Mouse (Mus musculus): ENCODE results near the gene Fam131c. TPM values are rescaled to one million over a fixed set of nuclear protein-coding genes. Genes with fewer than 3 reads are reported as not detected.

Fam131c gene
- polyA plus RNA-seq, 1 experiment from 2014 or later = 0.76 TPM

GRCm38 (mm10) chr4:141345219-141345618 lies 22.8 kb upstream of the Fam131c start:
- DNase-seq (ENCODE audit: low spot score) (no peak), ATAC-seq (replicated peaks; ENCODE audit: insufficient number of reproducible peaks, low FRiP score, low TSS enrichment, low read depth) (no peak)
- Histone ChIP-seq H3K9me3 (replicated peaks; ENCODE audit: control insufficient read depth, low read length) (no peaks in the 10 kb centered on the region), H3K4me2 (ENCODE audit: low read depth, low read length) (no peak overlapping the region), H3K9ac (replicated peaks; ENCODE audit: low read length) (no peak overlapping the region), H3K4me1 (ENCODE audit: control insufficient read depth, insufficient read depth, low read length) (no peaks in the 10 kb centered on the region), H3K36me3 (replicated peaks; ENCODE audit: control insufficient read depth, insufficient read depth, low read depth, low read length) (no peaks in the 10 kb centered on the region), H3K4me3 (ENCODE audit: low read depth, low read length) (no peak overlapping the region), H3K27ac (replicated peaks; ENCODE audit: low read depth, low read length) (no peak overlapping the region), H3K27me3 (ENCODE audit: control insufficient read depth, insufficient read depth, low read length) (no peaks in the 10 kb centered on the region)
- 91% methylated on average over 12 of the region's 12 CpGs for WGBS

DNA sequence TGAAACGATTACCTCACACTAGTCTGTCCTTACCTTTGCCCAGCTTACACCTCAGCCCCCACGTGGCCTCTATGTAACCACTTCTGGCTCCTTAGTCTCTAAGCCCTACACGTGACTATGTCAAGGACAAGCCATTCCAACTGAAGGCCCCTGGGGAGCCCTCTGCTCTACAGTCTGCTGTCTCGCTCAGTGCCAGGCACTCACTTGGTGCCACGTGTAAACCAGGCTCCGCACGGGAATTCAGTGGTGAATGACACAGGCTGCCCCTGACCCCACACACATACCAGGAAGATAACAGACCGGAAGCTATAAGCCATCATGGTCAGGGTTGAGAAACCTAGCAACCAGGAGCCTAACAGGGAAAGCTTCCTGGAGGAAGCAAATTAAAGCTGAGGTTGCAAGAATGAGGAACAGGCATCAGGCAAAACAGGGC lies 20.6 kb upstream of the Fam131c start:
- WGBS = 71% methylated on average over 8 of the region's 8 CpGs
- Histone ChIP-seq H3K9me3 (replicated peaks; ENCODE audit: control insufficient read depth, low read length) (no peaks in the 10 kb centered on the region), H3K27me3 (ENCODE audit: control insufficient read depth, insufficient read depth, low read length) (no peaks in the 10 kb centered on the region), H3K9ac (replicated peaks; ENCODE audit: low read length) (no peak overlapping the region), H3K4me1 (ENCODE audit: control insufficient read depth, insufficient read depth, low read length) (no peaks in the 10 kb centered on the region), H3K27ac (replicated peaks; ENCODE audit: low read depth, low read length) (no peak overlapping the region), H3K4me3 (ENCODE audit: low read depth, low read length) (no peak overlapping the region), H3K4me2 (ENCODE audit: low read depth, low read length) (no peak overlapping the region), H3K36me3 (replicated peaks; ENCODE audit: control insufficient read depth, insufficient read depth, low read depth, low read length) (no peaks in the 10 kb centered on the region)
- no peak for ATAC-seq (replicated peaks; ENCODE audit: insufficient number of reproducible peaks, low FRiP score, low TSS enrichment, low read depth)
- no peak for DNase-seq (ENCODE audit: low spot score)

- H3K27me3 ChIP-seq (ENCODE audit: control insufficient read depth, insufficient read depth, low read length) = no peaks in the 10 kb centered on the region
- DNase-seq (ENCODE audit: low spot score) (no peak), ATAC-seq (replicated peaks; ENCODE audit: insufficient number of reproducible peaks, low FRiP score, low TSS enrichment, low read depth) (no peak)
- H3K4me3 ChIP-seq (ENCODE audit: low read depth, low read length) = no peak overlapping the region
- no peak overlapping the region for H3K4me2 ChIP-seq (ENCODE audit: low read depth, low read length)
- no peaks in the 10 kb centered on the region for H3K9me3 ChIP-seq (replicated peaks; ENCODE audit: control insufficient read depth, low read length)
- H3K4me1 ChIP-seq (ENCODE audit: control insufficient read depth, insufficient read depth, low read length) = no peaks in the 10 kb centered on the region
- no peaks in the 10 kb centered on the region for H3K36me3 ChIP-seq (replicated peaks; ENCODE audit: control insufficient read depth, insufficient read depth, low read depth, low read length)
- no peak overlapping the region for H3K27ac ChIP-seq (replicated peaks; ENCODE audit: low read depth, low read length)
- WGBS = 71% methylated on average over 11 of the region's 11 CpGs
- no peak overlapping the region for H3K9ac ChIP-seq (replicated peaks; ENCODE audit: low read length)
These were observed 19.4 kb upstream of the Fam131c start for GRCm38 (mm10) chr4:141348616-141349015.

DNA sequence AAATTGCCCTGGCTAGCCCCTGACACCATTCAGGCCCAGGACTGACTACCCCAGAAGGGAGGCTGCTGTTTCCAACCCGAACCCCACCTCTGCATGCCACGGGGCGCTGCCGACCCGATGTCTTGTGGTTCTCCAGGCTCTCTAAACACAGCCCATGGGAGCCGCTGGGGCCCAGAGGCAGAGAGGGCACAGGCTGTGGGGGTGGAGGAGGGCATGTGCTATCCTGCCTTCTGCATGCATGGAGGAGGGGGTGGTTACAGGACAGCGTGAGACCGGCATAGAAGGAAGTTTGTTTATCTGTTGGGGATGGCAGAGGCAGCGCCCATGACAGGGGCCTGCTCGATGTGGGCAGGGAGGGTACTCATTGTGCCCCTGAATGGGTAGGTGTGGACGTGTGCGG lies 18.0 kb upstream of the Fam131c start:
- Histone ChIP-seq H3K4me2 (ENCODE audit: low read depth, low read length) (no peak overlapping the region), H3K4me1 (ENCODE audit: control insufficient read depth, insufficient read depth, low read length) (no peaks in the 10 kb centered on the region), H3K4me3 (ENCODE audit: low read depth, low read length) (no peak overlapping the region), H3K9ac (replicated peaks; ENCODE audit: low read length) (no peak overlapping the region), H3K27me3 (ENCODE audit: control insufficient read depth, insufficient read depth, low read length) (no peaks in the 10 kb centered on the region), H3K27ac (replicated peaks; ENCODE audit: low read depth, low read length) (no peak overlapping the region), H3K36me3 (replicated peaks; ENCODE audit: control insufficient read depth, insufficient read depth, low read depth, low read length) (no peaks in the 10 kb centered on the region), H3K9me3 (replicated peaks; ENCODE audit: control insufficient read depth, low read length) (no peaks in the 10 kb centered on the region)
- DNase-seq (ENCODE audit: low spot score) = no peak
- no peak for ATAC-seq (replicated peaks; ENCODE audit: insufficient number of reproducible peaks, low FRiP score, low TSS enrichment, low read depth)
- 77% methylated on average over 12 of the region's 12 CpGs for WGBS

- Histone ChIP-seq H3K27ac (replicated peaks; ENCODE audit: low read depth, low read length) (no peak overlapping the region), H3K4me1 (ENCODE audit: control insufficient read depth, insufficient read depth, low read length) (no peaks in the 10 kb centered on the region), H3K9ac (replicated peaks; ENCODE audit: low read length) (no peak overlapping the region), H3K9me3 (replicated peaks; ENCODE audit: control insufficient read depth, low read length) (no peaks in the 10 kb centered on the region), H3K4me3 (ENCODE audit: low read depth, low read length) (no peak overlapping the region), H3K27me3 (ENCODE audit: control insufficient read depth, insufficient read depth, low read length) (no peaks in the 10 kb centered on the region), H3K4me2 (ENCODE audit: low read depth, low read length) (no peak overlapping the region), H3K36me3 (replicated peaks; ENCODE audit: control insufficient read depth, insufficient read depth, low read depth, low read length) (no peaks in the 10 kb centered on the region)
- DNase-seq (ENCODE audit: low spot score) (no peak), ATAC-seq (replicated peaks; ENCODE audit: insufficient number of reproducible peaks, low FRiP score, low TSS enrichment, low read depth) (no peak)
- WGBS = 62% methylated on average over 7 of the region's 7 CpGs
These were observed 16.0 kb upstream of the Fam131c start for GRCm38 (mm10) chr4:141351972-141352371.

GRCm38 (mm10) chr4:141352986-141353385 lies 15.0 kb upstream of the Fam131c start:
- DNase-seq (ENCODE audit: low spot score) = no peak
- Histone ChIP-seq H3K4me2 (ENCODE audit: low read depth, low read length) (no peak overlapping the region), H3K9me3 (replicated peaks; ENCODE audit: control insufficient read depth, low read length) (no peaks in the 10 kb centered on the region), H3K27me3 (ENCODE audit: control insufficient read depth, insufficient read depth, low read length) (no peaks in the 10 kb centered on the region), H3K27ac (replicated peaks; ENCODE audit: low read depth, low read length) (no peak overlapping the region), H3K4me3 (ENCODE audit: low read depth, low read length) (no peak overlapping the region), H3K9ac (replicated peaks; ENCODE audit: low read length) (no peak overlapping the region), H3K36me3 (replicated peaks; ENCODE audit: control insufficient read depth, insufficient read depth, low read depth, low read length) (no peaks in the 10 kb centered on the region), H3K4me1 (ENCODE audit: control insufficient read depth, insufficient read depth, low read length) (no peaks in the 10 kb centered on the region)
- WGBS = 80% methylated on average over 5 of the region's 5 CpGs
- no peak; the same call in 1 of the 2 replicates for ATAC-seq (replicated peaks; ENCODE audit: insufficient number of reproducible peaks, low FRiP score, low TSS enrichment, low read depth)

GRCm38 (mm10) chr4:141353868-141354267 lies 14.2 kb upstream of the Fam131c start:
- Histone ChIP-seq H3K4me1 (ENCODE audit: control insufficient read depth, insufficient read depth, low read length) (no peaks in the 10 kb centered on the region), H3K27me3 (ENCODE audit: control insufficient read depth, insufficient read depth, low read length) (no peaks in the 10 kb centered on the region), H3K4me3 (ENCODE audit: low read depth, low read length) (no peak overlapping the region), H3K36me3 (replicated peaks; ENCODE audit: control insufficient read depth, insufficient read depth, low read depth, low read length) (no peaks in the 10 kb centered on the region), H3K9me3 (replicated peaks; ENCODE audit: control insufficient read depth, low read length) (no peaks in the 10 kb centered on the region), H3K4me2 (ENCODE audit: low read depth, low read length) (no peak overlapping the region), H3K9ac (replicated peaks; ENCODE audit: low read length) (no peak overlapping the region; the same call in 1 of the 2 replicates), H3K27ac (replicated peaks; ENCODE audit: low read depth, low read length) (no peak overlapping the region)
- WGBS = 61% methylated on average over 8 of the region's 8 CpGs
- ATAC-seq (replicated peaks; ENCODE audit: insufficient number of reproducible peaks, low FRiP score, low TSS enrichment, low read depth) (no peak), DNase-seq (ENCODE audit: low spot score) (no peak)

DNA sequence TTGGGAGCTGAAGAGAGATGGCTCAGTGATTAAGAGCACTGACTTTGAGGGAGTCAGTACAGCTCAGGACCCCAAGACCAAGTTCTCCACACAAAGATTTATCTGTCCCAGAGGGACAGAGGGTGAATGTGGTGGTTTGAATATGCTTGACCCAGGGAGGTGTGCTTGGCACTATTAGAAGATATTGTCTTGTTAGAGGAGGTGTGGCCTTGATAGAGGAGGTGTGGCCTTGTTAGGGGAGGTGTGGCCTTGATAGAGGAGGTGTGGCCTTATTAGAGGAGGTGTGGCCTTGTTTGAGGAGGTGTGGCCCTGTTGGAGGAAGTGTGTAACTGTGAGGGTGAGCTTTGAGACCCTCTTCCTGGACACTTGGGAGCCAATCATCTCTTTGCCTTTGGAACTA lies 10.2 kb upstream of the Fam131c start:
- Histone ChIP-seq H3K9ac (replicated peaks; ENCODE audit: low read length) (no peak overlapping the region), H3K4me1 (ENCODE audit: control insufficient read depth, insufficient read depth, low read length) (no peaks in the 10 kb centered on the region), H3K27me3 (ENCODE audit: control insufficient read depth, insufficient read depth, low read length) (no peaks in the 10 kb centered on the region), H3K36me3 (replicated peaks; ENCODE audit: control insufficient read depth, insufficient read depth, low read depth, low read length) (no peaks in the 10 kb centered on the region), H3K9me3 (replicated peaks; ENCODE audit: control insufficient read depth, low read length) (no peaks in the 10 kb centered on the region), H3K27ac (replicated peaks; ENCODE audit: low read depth, low read length) (no peak overlapping the region), H3K4me3 (ENCODE audit: low read depth, low read length) (no peak overlapping the region), H3K4me2 (ENCODE audit: low read depth, low read length) (no peak overlapping the region)
- no peak for DNase-seq (ENCODE audit: low spot score)
- ATAC-seq (replicated peaks; ENCODE audit: insufficient number of reproducible peaks, low FRiP score, low TSS enrichment, low read depth) = no peak
